Mouse (Mus musculus) embryonic facial prominence, embryonic 11.5 days (tissue): ENCODE data around the gene Kif1c. TPM values are rescaled to one million over a fixed set of nuclear protein-coding genes. Genes with fewer than 3 reads are reported as not detected.
A peak's percentile ranks its signal among the peaks of the same experiment; 100 is the strongest.

ENCODE experiments used
- ATAC-seq: fragments of 200-750 bp; cut with Nextera tagmentation; replicated peaks from 2 replicates; pipeline ENCODE4 v1.8.0; 2017; ENCODE audit warnings: low read depth; ENCODE audit not compliant: insufficient number of reproducible peaks, low FRiP score, low TSS enrichment
- DNase-seq: peaks from one replicate; pipeline ENCODE4 v3.0.0-alpha.2; 2015; ENCODE audit warnings: low spot score
- H3K27ac ChIP-seq: fragments of 300-500 bp; sonication (generic); replicated peaks from 2 replicates; pipeline ENCODE4 v1.5.1; 2014; ENCODE audit warnings: mild to moderate bottlenecking, low read depth, low read length, control low read depth
- H3K27me3 ChIP-seq: fragments of 300-500 bp; sonication (generic); 2 replicates; pipeline ENCODE4 v1.6.1; 2014; ENCODE audit warnings: mild to moderate bottlenecking, low read length, moderate library complexity, mixed read lengths; ENCODE audit not compliant: control insufficient read depth, insufficient read depth
- H3K36me3 ChIP-seq: fragments of 300-500 bp; sonication (generic); replicated peaks from 2 replicates; pipeline ENCODE4 v1.6.1; 2014; ENCODE audit warnings: low read depth, mild to moderate bottlenecking, low read length, moderate library complexity, mixed read lengths; ENCODE audit not compliant: control insufficient read depth, insufficient read depth
- H3K4me1 ChIP-seq: fragments of 300-500 bp; sonication (generic); 2 replicates; pipeline ENCODE4 v1.6.1; 2014; ENCODE audit warnings: low read length, mixed read lengths; ENCODE audit not compliant: control insufficient read depth, insufficient read depth
- H3K4me2 ChIP-seq: fragments of 300-500 bp; sonication (generic); 2 replicates; pipeline ENCODE4 v1.6.1; 2014; ENCODE audit warnings: low read depth, mild to moderate bottlenecking, control low read depth, low read length, moderate library complexity
- H3K4me3 ChIP-seq: fragments of 300-500 bp; sonication (generic); 2 replicates; pipeline ENCODE4 v1.5.1; 2014; ENCODE audit warnings: low read depth, low read length, control low read depth
- H3K9ac ChIP-seq: fragments of 300-500 bp; sonication (generic); replicated peaks from 2 replicates; pipeline ENCODE4 v1.6.1; 2014; ENCODE audit warnings: mild to moderate bottlenecking, control low read depth, low read length
- H3K9me3 ChIP-seq: fragments of 300-500 bp; sonication (generic); replicated peaks from 2 replicates; pipeline ENCODE4 v1.6.1; 2016; ENCODE audit warnings: mild to moderate bottlenecking, low read length, inconsistent platforms, mixed read lengths; ENCODE audit not compliant: control insufficient read depth
- WGBS: fragments of 180-500 bp; shearing (Covaris S2); extraction: QIAGEN DNeasy Blood & Tissue Kit; methylation state at CpG from one replicate; pipeline ENCODE4 v1.1.7; 2014; 5-methylcytosine and 5-hydroxymethylcytosine counted together
- polyA plus RNA-seq: library from polyadenylated mRNA; unstranded; fragments of >200 nt; fragmentation: Nextera tagmentation; extraction: Ambion mirVana; gene quantifications from 2 replicates; pipeline ENCODE4 v1.2.1, GENCODE M21; 2014

Gene Kif1c
- polyA plus RNA-seq, 1 experiment from 2014 or later, result 8.3 TPM

GRCm38 (mm10) chr11:70654923-70655570, 45.3 kb upstream of the Kif1c start:
- Histone ChIP-seq H3K27ac (peak overlapping the region; percentile 97), H3K27me3 (no peaks in the 10 kb centered on the region), H3K4me3 (peak overlapping the region; percentile 100), H3K9ac (peak overlapping the region; percentile 97), H3K4me2 (peak overlapping the region; percentile 95), H3K9me3 (no peaks in the 10 kb centered on the region), H3K36me3 (peaks cover 13% of the 10 kb centered on the region), H3K4me1 (peaks cover 9% of the 10 kb centered on the region)
- peak; percentile 89 for DNase-seq
- peak; percentile 37 for ATAC-seq
- 0% methylated on average over 43 of the region's 48 CpGs for WGBS

DNA sequence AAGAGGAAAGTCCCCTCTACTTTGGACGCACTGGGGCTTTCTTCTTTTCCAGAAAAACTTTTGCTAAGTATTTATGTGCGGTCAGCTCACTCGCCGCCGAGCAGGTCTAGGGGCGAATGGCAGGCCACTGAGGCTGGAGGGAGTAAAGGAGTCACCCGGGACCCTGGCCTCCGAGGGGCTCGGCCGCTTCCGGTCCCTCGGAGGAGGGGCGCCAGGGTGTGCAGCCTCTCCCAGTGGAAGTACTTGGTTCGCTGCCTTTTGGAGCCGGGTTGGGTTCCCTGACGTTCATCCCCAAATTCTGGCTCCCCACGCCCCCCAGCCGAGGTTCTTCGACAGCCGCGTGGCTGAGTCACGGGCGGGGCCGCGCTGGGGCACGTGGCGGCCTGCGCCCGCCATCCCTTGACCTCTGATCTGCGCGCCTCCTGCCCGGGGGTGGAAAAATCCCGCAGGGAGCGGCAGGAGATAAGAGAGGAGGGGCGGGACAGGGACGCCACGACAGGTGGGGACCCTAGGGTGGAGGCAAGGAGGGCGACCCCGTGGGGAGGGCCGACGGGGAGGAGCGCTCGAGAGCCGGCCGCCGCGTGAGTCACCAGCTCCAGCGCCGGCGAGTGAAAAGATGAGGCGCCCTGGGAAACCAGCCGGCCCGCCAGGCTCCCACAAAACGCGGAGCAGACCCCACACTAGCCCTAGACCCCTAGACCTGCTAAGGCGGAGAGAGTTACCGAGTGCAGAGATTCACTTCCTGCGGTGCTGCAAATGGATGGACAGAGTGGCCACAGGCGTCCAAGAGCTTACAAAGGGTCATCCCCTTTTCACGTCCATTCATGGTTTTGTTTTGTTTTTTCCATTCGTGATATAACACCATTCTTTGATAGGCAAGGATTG, 44.5 kb upstream of the Kif1c start:
- Histone ChIP-seq H3K27ac (peak overlapping the region; percentile 97), H3K4me2 (peak overlapping the region; percentile 95), H3K27me3 (no peaks in the 10 kb centered on the region), H3K4me3 (peak overlapping the region; percentile 100), H3K9ac (peak overlapping the region; percentile 97), H3K36me3 (peaks cover 7% of the 10 kb centered on the region), H3K4me1 (peaks cover 9% of the 10 kb centered on the region), H3K9me3 (no peaks in the 10 kb centered on the region)
- ATAC-seq (peak; percentile 20), DNase-seq (peak; percentile 69)
- under 1% methylated on average over 61 of the region's 61 CpGs for WGBS

GRCm38 (mm10) chr11:70656456-70656927, 43.9 kb upstream of the Kif1c start:
- peak overlapping the region; percentile 97 for H3K27ac ChIP-seq
- no peaks in the 10 kb centered on the region for H3K27me3 ChIP-seq
- DNase-seq (peak; percentile 80), ATAC-seq (peak; percentile 31; the same call in 1 of the 2 replicates)
- H3K9me3 ChIP-seq, result no peaks in the 10 kb centered on the region
- peak overlapping the region; percentile 95 for H3K4me2 ChIP-seq
- WGBS, result 4% methylated on average over 16 of the region's 16 CpGs
- H3K36me3 ChIP-seq, result peaks cover under 1% of the 10 kb centered on the region; the same call in 1 of the 2 replicates
- peaks cover 9% of the 10 kb centered on the region for H3K4me1 ChIP-seq
- peak overlapping the region; percentile 100 for H3K4me3 ChIP-seq
- H3K9ac ChIP-seq, result peak overlapping the region; percentile 97

DNA sequence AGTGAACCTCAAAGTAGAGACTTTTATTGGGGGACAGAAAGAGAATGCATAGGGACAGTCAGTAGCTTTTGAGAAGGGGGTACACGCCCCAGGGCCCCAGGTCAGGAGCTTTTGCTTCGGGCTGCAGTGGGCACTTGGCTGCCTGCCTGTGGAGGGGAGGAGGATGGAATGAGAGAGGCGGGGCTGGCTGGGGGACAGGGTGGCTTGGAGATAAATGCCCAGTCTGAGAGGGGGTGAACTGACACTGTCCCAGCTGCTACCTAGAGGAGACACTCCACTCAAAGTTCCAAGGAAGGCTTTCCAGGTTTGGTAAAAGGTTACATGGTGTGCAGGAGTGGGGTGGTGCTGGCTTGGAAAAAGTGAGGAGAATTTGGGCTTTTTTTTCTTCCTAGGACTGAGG, 43.4 kb upstream of the Kif1c start, which contains the start of gene Eno3:
Gene Eno3 (plus strand): TSS at position 239 of the 400 bp plus-strand sequence.
- H3K27me3 ChIP-seq, result no peaks in the 10 kb centered on the region
- peak within 1 kb of the TSS; percentile 100 for H3K4me3 ChIP-seq
- DNase-seq (no peak), ATAC-seq (no peak)
- H3K4me2 ChIP-seq, result peak within 1 kb of the TSS; percentile 95
- WGBS, result 4% methylated on average over 3 of the region's 3 CpGs
- H3K9me3 ChIP-seq, result no peaks in the 10 kb centered on the region
- H3K36me3 ChIP-seq, result peaks cover under 1% of the 10 kb centered on the region
- peak within 1 kb of the TSS; percentile 97 for H3K27ac ChIP-seq
- peak within 1 kb of the TSS; percentile 97 for H3K9ac ChIP-seq
- peaks cover 9% of the 10 kb centered on the region for H3K4me1 ChIP-seq

DNA sequence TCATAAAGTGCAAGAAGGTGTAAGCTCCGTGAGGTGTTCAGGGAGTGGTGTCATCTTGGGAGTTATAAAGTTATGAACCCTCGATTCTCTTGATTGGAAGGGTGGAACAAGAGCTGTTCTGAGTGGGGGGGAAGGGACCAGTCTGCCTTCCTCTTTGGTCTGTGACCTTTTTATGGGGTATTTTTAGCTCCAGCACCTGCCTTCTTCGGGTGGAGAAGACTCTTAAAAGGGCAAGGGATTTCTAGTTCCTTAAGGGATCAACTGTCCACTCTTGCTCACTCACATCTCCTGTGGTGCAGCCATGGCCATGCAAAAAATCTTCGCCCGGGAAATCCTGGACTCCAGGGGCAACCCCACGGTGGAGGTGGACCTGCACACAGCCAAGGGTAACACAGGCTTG, 42.8 kb upstream of the Kif1c start:
- ATAC-seq, result no peak
- no peaks in the 10 kb centered on the region for H3K27me3 ChIP-seq
- WGBS, result 47% methylated on average over 6 of the region's 6 CpGs
- H3K27ac ChIP-seq, result peak overlapping the region; percentile 97; the same call in 1 of the 2 replicates
- H3K4me1 ChIP-seq, result peaks cover 9% of the 10 kb centered on the region
- no peak overlapping the region for H3K4me3 ChIP-seq
- H3K4me2 ChIP-seq, result peak overlapping the region; percentile 95; the same call in 1 of the 2 replicates
- DNase-seq, result no peak
- 0 out of 2 replicates have a peak overlapping the region, but pooled peaks have one; percentile 7 for H3K9ac ChIP-seq
- H3K9me3 ChIP-seq, result no peaks in the 10 kb centered on the region
- H3K36me3 ChIP-seq, result peaks cover 3% of the 10 kb centered on the region

DNA sequence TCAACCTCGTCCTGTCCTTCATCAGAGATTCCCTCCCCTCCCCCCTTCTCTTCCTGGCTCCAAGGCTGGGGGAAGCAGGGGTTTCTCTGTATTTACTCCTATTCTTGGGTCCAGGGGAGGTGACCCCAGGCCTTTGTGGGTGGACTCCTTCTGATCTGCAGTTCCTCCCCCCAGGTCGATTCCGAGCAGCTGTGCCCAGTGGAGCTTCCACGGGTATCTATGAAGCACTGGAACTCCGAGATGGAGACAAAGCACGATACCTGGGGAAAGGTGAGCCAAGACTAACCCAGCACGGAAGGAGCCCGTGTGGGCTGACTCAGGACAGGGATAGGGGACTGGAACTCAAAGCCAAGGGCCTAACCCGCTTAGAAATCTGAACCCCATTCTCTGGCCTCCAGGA, 42.4 kb upstream of the Kif1c start:
- 54% methylated on average over 9 of the region's 9 CpGs for WGBS
- no peak overlapping the region for H3K4me2 ChIP-seq
- H3K36me3 ChIP-seq, result peaks cover 3% of the 10 kb centered on the region
- 0 out of 2 replicates have a peak overlapping the region, but pooled peaks have one; percentile 7 for H3K9ac ChIP-seq
- DNase-seq (no peak), ATAC-seq (no peak)
- H3K9me3 ChIP-seq, result no peaks in the 10 kb centered on the region
- H3K27ac ChIP-seq, result 0 out of 2 replicates have a peak overlapping the region, but pooled peaks have one; percentile 97
- H3K4me3 ChIP-seq, result no peak overlapping the region
- H3K4me1 ChIP-seq, result peaks cover 7% of the 10 kb centered on the region
- H3K27me3 ChIP-seq, result no peaks in the 10 kb centered on the region

GRCm38 (mm10) chr11:70658521-70658920, 41.8 kb upstream of the Kif1c start:
- no peak overlapping the region for H3K27ac ChIP-seq
- no peak overlapping the region for H3K9ac ChIP-seq
- WGBS, result 90% methylated on average over 5 of the region's 5 CpGs
- no peaks in the 10 kb centered on the region for H3K27me3 ChIP-seq
- H3K4me1 ChIP-seq, result peaks cover 7% of the 10 kb centered on the region
- ATAC-seq (no peak), DNase-seq (no peak)
- H3K4me3 ChIP-seq, result no peak overlapping the region
- H3K9me3 ChIP-seq, result no peaks in the 10 kb centered on the region
- no peak overlapping the region for H3K4me2 ChIP-seq
- H3K36me3 ChIP-seq, result peaks cover 3% of the 10 kb centered on the region
